Mouse (Mus musculus): Measurements from ENCODE around the gene Vps18.
A peak's percentile ranks its signal among the peaks of the same experiment; 100 is the strongest.

Vps18 gene

GRCm38 (mm10) chr2:119292852-119293251 is 4.3 kb downstream of the Vps18 start:
- DNase-seq: peak; percentile 80

DNA sequence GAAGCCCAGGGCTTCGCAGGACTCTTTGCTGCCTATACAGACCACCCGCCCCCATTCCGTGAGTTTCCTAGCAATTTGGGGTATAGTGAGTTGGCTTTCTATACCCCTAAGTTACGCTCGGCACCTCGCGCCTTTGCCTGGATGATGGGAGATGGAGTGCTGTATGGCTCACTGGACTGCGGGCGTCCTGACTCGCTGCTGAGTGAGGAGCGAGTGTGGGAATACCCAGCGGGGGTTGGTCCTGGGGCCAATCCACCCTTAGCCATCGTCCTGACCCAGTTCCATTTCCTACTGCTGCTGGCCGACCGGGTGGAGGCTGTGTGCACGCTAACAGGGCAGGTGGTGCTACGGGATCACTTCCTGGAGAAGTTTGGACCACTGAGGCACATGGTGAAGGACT is 4.8 kb downstream of the Vps18 start:
- no peak for DNase-seq

DNA sequence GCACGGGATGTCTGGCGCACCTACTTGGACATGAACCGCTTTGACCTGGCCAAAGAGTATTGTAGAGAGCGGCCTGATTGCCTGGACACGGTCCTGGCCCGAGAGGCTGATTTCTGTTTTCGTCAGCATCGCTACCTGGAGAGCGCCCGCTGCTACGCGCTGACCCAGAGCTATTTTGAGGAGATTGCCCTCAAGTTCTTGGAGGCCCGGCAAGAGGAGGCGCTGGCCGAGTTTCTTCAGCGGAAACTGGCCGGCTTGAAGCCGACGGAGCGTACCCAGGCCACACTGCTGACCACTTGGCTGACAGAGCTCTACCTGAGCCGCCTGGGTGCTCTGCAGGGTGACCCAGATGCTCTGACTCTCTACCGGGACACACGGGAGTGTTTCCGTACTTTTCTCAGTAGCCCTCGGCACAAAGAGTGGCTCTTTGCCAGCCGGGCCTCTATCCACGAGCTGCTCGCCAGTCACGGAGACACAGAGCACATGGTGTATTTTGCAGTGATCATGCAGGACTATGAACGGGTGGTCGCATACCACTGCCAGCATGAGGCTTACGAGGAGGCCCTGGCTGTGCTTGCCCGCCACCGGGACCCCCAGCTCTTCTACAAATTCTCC is 5.3 kb downstream of the Vps18 start:
- peak; percentile 60 for DNase-seq

GRCm38 (mm10) chr2:119294411-119294810 is 5.9 kb downstream of the Vps18 start:
- DNase-seq: peak; percentile 49

DNA sequence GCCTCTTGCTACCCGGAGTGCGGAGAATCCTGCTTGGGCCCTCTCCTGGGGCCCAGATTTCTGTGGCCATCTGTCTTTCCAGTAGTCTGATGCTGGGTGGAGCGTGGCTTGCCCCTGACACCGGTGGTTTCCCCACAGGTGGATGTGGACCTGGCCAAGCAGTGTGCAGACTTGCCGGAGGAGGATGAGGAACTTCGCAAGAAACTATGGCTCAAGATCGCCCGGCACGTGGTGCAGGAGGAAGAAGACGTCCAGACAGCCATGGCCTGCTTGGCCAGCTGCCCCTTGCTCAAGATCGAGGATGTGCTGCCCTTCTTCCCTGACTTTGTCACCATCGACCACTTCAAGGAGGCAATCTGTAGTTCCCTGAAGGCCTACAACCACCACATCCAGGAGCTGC is 8.2 kb downstream of the Vps18 start:
- DNase-seq: no peak

DNA sequence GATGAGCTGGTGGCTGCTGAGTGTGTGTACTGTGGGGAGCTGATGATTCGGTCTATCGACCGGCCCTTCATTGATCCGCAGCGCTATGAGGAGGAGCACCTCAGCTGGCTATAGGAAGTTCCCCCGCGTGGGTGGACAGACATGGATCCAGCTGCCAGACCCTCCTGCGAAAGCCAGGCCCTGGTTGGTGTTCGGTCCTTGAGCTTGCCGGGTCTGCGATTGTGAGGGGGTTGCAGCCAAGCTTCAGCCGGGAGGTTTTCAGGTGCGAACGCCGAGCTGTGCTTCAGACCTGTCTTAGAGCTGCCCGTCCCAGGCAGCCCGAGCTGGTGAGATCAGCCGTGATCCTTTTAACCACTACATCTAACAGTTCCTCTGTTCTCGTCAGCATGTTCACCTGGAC is 9.0 kb downstream of the Vps18 start:
- no peak for DNase-seq

DNA sequence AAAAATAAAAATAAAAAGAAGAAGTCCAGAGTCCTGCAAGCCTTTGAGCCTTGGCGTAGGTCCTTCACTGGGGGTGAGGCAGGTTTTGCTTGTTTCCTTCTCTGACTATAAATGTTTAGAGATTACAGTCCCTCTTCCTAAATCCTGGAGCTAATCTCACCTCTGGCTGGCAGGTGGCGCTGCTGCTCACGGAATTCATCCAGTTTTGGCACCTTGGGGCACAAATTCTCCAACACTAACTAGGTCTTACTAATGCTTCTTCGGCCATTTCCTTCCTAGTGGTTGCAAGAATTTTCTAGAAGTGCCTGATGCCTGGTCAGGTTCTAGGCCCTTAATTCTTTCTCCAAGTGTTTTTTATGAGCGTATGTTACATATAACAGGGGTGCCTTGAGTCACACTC is 9.8 kb downstream of the Vps18 start:
- peak; percentile 75 for DNase-seq

DNA sequence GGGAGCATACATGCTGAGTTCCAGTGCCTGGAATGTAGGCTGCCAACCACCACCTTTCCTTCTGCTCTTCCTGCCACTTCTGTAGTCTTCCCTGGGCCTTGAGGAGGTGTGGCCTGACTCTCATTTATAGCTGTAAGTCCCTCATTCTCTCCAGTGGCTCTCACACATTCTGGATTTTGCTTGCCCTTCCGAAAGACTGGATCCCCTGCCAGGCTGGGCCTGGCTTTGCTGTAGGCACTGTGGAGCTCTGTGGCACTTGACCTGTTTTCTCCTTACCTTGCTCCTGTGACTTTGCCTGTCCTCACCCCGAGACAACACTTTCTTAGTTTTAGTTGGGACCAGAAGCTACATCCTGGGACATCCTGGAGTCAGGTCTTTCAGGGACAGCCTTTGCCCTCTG is 10.3 kb downstream of the Vps18 start:
- no peak for DNase-seq

GRCm38 (mm10) chr2:119299981-119300818 is 11.7 kb downstream of the Vps18 start:
- DNase-seq: peak; percentile 56

DNA sequence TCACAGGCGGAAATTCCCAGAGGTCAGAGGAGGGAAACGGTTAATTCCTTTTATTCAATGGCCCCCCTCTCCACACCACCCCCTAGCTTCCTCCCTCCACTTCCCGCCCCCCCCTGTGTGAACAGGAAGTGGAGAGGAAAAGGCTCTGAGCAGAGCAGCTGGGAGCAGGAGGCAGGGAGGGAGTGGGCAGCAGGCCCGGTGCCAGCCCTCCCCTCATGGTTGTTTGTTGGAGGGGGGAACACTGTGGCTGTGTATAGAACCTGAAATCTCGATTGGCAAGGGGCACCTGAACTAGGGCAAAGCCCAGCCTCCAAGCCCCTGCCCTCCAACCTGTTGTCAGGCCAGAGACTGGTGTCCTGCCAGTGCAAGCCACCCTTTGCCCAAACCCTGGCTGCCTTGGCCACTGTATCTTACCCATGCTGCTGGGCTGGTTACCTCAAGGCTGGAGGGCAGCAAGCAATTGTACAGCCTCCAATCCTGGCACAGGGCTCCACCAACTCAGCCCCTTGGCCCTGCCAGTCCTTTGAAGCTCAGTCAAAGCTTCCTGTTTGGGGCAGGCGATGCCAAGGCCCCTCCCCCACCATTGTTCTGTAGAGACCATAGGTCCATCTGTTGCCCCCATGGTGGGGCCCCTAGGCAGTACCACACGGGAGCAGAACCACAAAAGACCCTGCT is 12.4 kb downstream of the Vps18 start:
- DNase-seq: no peak

- no peak for DNase-seq
Observed at GRCm38 (mm10) chr2:119302876-119303275, 14.3 kb downstream of the Vps18 start.

DNA sequence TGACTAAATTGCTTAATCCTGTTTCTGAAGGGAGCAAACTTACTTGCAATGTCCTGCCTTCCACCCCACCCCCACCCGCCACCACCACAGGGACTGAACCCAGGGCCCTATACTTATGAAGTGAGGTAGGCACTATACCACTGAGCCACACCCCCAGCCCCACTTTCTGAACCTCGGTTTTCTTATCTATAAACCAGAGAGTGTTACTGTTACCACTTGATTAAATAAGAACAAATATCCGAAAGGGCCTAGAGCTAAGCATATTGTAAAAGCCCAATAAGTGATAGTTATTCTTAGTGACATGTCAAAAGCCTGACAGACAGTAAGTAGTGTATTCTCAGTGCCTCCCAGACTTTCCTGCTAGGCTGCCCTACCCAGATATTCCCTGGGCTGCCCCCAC is 15.9 kb downstream of the Vps18 start:
- DNase-seq: no peak

DNA sequence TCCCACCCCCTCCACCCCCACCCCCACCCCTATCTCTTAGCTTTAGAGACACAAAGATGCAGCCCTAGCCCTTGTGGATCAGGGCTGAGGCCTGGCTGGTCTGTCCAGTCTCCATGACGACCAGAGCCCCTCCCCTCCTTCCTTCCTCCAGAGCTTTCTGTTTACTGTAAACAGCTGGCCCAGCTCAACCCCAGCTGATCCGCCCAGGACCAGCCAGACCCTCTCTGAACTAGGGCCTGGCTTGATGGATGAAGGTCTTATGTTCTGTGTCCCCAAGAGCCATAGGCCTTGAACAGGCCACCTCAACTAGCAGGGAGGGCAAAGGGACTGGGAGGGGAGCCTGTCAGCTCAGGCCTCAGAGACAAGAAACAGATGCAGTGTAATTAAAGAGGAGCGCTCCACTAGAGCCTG is 16.3 kb downstream of the Vps18 start:
- no peak for DNase-seq

DNA sequence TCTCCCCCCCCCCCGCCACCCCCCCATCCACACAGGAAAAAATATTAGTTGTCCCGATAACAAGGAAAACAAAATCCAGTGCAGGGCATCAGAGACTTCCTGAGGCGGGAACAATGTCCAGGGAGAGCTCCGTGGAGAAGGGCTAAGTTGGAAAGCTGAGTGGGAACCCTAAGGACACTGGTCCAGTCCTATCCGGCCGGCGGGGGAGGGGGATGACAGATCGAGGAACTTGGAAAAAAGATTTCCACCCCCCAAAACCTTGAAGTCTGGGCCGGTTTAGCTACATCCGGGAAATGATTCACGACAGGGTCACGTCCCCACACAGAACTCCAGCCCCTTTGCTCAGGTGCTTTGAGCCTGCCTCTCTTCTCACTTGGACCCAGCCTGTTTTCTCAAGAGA is 23.0 kb downstream of the Vps18 start:
- no peak for DNase-seq

GRCm38 (mm10) chr2:119312380-119312958 is 23.9 kb downstream of the Vps18 start:
- DNase-seq: no peak

DNA sequence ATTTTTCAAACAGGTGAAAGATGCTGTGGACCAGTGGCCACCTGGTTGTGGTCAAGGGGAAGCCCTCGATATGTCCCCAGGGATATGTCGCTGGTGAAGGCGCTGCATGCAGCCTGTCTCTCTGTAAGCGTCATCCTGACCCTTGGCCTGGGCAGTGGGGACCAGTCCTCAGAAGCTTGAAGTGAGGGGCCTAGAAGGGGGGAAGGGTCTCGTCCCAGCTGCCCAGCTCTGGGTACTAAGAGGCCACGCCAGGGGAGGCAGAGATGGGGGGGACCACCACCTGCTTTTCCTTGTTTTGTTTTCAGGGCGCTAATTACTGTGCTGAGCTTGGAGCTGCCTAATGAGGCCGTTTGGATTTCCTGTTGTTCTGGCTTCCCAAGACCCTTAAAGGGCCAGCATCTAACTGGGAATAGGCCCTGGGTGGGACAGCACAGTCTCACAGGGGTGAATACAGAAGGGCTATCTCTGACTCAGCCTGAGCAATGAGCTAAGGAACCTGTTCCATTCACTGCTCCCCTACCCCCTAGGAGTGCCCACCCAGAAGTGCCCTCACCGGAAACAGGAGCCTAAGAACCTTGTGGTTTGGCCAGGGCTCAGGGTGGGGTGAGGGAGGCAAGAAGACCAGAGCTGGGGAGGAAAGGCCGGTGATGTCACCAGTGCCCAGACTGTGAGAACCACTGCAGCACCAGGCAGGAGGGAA is 25.4 kb downstream of the Vps18 start:
- no peak for DNase-seq

DNA sequence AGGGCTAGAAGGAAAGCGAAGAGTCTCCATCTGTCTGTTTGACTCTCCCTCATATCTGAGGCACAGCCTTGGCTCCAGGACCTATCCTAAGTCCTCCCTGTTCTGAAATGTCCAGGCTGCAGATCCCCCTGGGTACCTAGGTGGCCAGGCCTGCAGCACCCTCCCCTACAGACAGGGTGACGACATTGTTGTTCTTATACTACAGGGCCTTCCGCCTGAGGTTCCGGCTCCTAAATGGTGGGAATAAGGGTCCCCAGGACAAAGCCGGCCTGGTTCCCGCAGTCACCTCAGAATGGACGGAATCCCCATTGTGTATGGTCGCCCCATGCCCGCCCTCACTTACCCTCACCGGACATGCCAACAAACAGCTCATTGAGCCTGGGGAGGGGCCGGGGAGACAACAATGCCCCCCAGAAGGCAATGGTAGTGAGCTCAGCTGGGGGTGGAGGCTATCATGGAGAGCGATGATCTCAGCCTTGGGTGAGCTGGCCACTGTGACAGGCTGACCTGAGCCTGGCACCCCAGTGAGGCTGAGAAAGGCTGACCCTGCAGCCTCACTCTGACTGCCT is 26.3 kb downstream of the Vps18 start:
- no peak for DNase-seq

DNA sequence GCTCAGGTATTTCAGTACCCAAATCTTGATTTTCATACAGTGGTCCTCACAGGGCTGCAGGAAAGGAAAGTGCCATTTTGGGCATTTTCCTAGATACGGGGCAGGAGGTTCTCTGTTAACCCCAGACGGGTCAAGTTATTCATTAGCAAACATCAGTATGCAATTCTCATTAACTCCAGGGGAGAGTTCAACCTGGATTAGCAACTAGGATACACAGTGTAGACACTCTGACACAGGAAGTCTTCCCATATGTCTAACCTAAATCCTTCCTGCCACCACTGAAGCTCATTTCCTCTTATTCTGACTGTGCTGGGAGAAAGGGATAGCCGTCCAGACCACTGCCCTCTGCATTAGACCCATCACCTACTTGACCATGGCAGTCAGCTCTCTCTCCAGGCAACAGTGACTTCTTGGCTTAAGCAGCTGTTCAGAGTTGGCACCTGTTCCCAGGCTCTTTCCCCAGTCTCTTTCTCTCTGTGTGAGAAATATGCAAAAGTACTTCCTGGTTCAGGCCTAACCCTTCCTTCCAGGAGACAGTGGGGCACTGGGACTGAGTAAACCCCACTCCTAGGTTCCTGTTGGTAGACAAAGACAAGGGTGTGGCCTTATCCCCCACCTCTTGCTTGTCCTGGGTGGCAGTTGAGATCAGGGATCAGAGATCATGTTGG is 29.6 kb downstream of the Vps18 start:
- no peak for DNase-seq

DNA sequence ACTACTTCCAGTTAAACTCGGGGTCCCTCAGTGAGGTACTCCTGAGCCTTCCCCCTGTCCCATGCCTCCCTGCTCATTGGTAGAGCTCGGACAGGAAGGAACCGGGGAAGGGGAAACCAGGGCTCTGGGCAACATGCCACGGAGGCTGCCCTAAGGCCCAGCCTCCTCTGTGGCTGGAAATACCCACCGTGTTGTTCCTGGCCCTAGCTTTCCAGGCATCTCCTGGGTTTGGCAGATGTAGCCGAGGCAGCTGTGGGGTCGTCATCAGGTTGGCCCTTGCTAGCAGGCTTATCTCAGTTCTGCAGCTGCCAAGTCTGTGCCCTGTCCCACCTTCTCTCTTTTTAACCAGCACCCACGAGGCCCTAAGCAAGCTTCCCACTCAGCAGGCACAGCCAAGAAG is 32.0 kb downstream of the Vps18 start:
- no peak for DNase-seq

- DNase-seq: no peak
Observed at GRCm38 (mm10) chr2:119321771-119322586, 33.4 kb downstream of the Vps18 start.
